In the genomic region with DNA sequence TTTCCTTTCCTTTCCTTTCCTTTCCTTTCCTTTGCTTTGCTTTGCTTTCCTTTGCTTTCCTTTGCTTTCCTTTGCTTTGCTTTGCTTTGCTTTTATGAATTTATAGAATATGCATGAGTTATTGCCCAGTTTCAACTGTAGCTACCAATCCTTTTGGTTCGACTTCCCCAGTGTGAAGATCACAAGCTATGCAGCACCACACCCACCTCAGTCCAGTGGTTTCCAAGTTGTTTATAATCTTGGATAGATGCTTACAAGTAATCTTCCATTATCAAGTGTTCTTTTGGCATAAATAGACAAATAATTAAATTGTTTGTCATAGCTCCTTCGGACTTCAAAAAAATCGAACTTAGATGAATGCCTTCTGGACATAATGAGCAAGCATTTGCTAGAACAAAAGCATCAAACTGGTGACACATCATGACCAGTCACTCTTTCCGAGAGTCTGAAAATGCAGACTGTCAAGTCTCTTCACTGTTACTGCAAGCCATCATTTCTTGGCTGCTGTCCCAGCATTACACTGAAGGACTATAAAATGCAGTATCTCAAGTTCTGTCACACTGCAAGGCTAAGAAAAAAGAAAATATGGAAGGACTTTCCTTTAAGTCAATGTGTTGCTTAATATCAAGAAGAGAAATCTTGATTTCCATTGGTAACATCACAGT, we compare ENCODE assay signal across 13 mouse cellular contexts.
A peak's percentile ranks its signal among the peaks of the same experiment; 100 is the strongest.
DNase-seq lines count a peak whose midpoint lies in the region; ATAC-seq and TF ChIP-seq lines count a peak whose summit lies in the region.
"Had no signal": no experiment of that assay in that cellular context is flagged by ENCODE, and none has a peak within 500 bp of the region (broad histone marks: within the 10 kb centered on the region; RNA-seq: fewer than 3 reads in every experiment).

No protein-coding gene starts in this region.

- H3K4me3 ChIP-seq in lung, postnatal 0 days (ENCODE audit: low read depth, low read length) = no peak overlapping the region
- no peak overlapping the region for H3K4me3 ChIP-seq in embryonic fibroblast, embryonic 13.5 days (ENCODE audit: insufficient read depth, low read length)
- H3K4me3 ChIP-seq in intestine, embryonic 16.5 days (ENCODE audit: low read length) = no peak overlapping the region
- H3K4me3 ChIP-seq: liver, embryonic 12.5 days; neural tube, embryonic 13.5 days had no signal

- DNase-seq in heart, postnatal 10 days = peak; percentile 2 to 4
- DNase-seq in heart, postnatal 4 days = no peak
- DNase-seq in lung, postnatal 10 days = peak; percentile 14
- no peak for DNase-seq in lung, postnatal 0 days (ENCODE audit: low spot score)
- DNase-seq in Patski (ENCODE audit: low read depth, low spot score) = peak; percentile 60
- no peak for DNase-seq in frontal cortex, postnatal 14 days (ENCODE audit: low spot score in 2 of 2)
- DNase-seq: heart, adult 18-20 months; heart, postnatal 36 days; kidney, adult 11 months had no signal

- TF ChIP-seq CTCF in lung, postnatal 0 days (IDR thresholded peaks at IDR 0.05) = no peak
- TF ChIP-seq CTCF in Patski (IDR thresholded peaks at IDR 0.05) = no peak
- no peak for TF ChIP-seq CTCF in embryonic fibroblast, embryonic 13.5 days (IDR thresholded peaks at IDR 0.05; ENCODE audit: borderline replicate concordance, insufficient read depth, low read length)

- intact Hi-C loops in heart, postnatal 10 days (cut with DNase I) = no loop called here

- H3K36me3 ChIP-seq in lung, postnatal 0 days (ENCODE audit: insufficient read depth, low read length) = no peaks in the 10 kb centered on the region
- no peaks in the 10 kb centered on the region for H3K36me3 ChIP-seq in intestine, embryonic 16.5 days (ENCODE audit: control insufficient read depth, insufficient read depth, low read length)
- H3K36me3 ChIP-seq: liver, embryonic 12.5 days; neural tube, embryonic 13.5 days had no signal

- 52% methylated on average over 4 of the region's 4 CpGs for whole genome bisulfite sequencing in lung, postnatal 0 days
- WGBS in intestine, embryonic 16.5 days = 66% methylated on average over 4 of the region's 4 CpGs

- no peak overlapping the region for H3K4me2 ChIP-seq in lung, postnatal 0 days (replicated peaks; ENCODE audit: low read depth, low read length)
- H3K4me2 ChIP-seq in intestine, embryonic 16.5 days (ENCODE audit: low read depth, low read length) = no peak overlapping the region
- H3K4me2 ChIP-seq: liver, embryonic 12.5 days; neural tube, embryonic 13.5 days had no signal

- H3K27me3 ChIP-seq in lung, postnatal 0 days (replicated peaks; ENCODE audit: insufficient read depth, low read length) = no peaks in the 10 kb centered on the region
- H3K27me3 ChIP-seq in Patski = no peaks in the 10 kb centered on the region
- H3K27me3 ChIP-seq in intestine, embryonic 16.5 days (replicated peaks; ENCODE audit: control insufficient read depth, insufficient read depth, low read length) = no peaks in the 10 kb centered on the region
- H3K27me3 ChIP-seq: liver, embryonic 12.5 days; neural tube, embryonic 13.5 days had no signal

- ATAC-seq in lung, postnatal 0 days = no peak
- ATAC-seq in Patski = no peak
- ATAC-seq in intestine, embryonic 16.5 days = no peak
- ATAC-seq: liver, embryonic 12.5 days had no signal

- H3K9me3 ChIP-seq in lung, postnatal 0 days (ENCODE audit: low read length) = no peaks in the 10 kb centered on the region
- H3K9me3 ChIP-seq in intestine, embryonic 16.5 days (ENCODE audit: control insufficient read depth, low read length) = no peaks in the 10 kb centered on the region
- H3K9me3 ChIP-seq: liver, embryonic 12.5 days; neural tube, embryonic 13.5 days had no signal

- in situ Hi-C loops in Patski (cut with MboI; ENCODE audit: low pct_unique_long_range_greater_than_20kb) = no loop called here

- POLR2A ChIA-PET in Patski (lab: Charles Lee) = no interaction called here

- H3K27ac ChIP-seq in lung, postnatal 0 days (ENCODE audit: low read length) = no peak overlapping the region
- H3K27ac ChIP-seq in embryonic fibroblast, embryonic 13.5 days (ENCODE audit: insufficient read depth, low read length) = peak overlapping the region; percentile 25; the same call in 1 of the 2 replicates
- no peak overlapping the region for H3K27ac ChIP-seq in intestine, embryonic 16.5 days (ENCODE audit: low read length)
- H3K27ac ChIP-seq: liver, embryonic 12.5 days; neural tube, embryonic 13.5 days had no signal

- no peak for TF ChIP-seq POLR2A in embryonic fibroblast, embryonic 13.5 days (IDR thresholded peaks at IDR 0.05; ENCODE audit: low read depth, low read length)

- CTCF ChIA-PET in Patski (lab: Charles Lee) = interaction anchor here (1.0 to 1.1 kb wide), 2 partner anchors 28 to 779 kb away, joined by 3 read pairs; no protein-coding TSS in a partner anchor

- no peak overlapping the region for H3K9ac ChIP-seq in lung, postnatal 0 days (replicated peaks; ENCODE audit: low read depth)
- no peak overlapping the region for H3K9ac ChIP-seq in intestine, embryonic 16.5 days (ENCODE audit: low read depth, low read length)
- H3K9ac ChIP-seq: liver, embryonic 12.5 days; neural tube, embryonic 13.5 days had no signal

- TF ChIP-seq EP300 in lung, postnatal 0 days (IDR thresholded peaks at IDR 0.05) = no peak

- H3K4me1 ChIP-seq in lung, postnatal 0 days (ENCODE audit: insufficient read depth, low read depth, low read length) = no peaks in the 10 kb centered on the region
- H3K4me1 ChIP-seq in embryonic fibroblast, embryonic 13.5 days (ENCODE audit: control insufficient read depth, insufficient read depth, low read length) = no peaks in the 10 kb centered on the region
- no peaks in the 10 kb centered on the region for H3K4me1 ChIP-seq in intestine, embryonic 16.5 days (ENCODE audit: control insufficient read depth, insufficient read depth, low read length)
- H3K4me1 ChIP-seq: liver, embryonic 12.5 days; neural tube, embryonic 13.5 days had no signal

Comparison
In these comparisons a context has a peak if more than half of its experiments do, and no peak if none do; other contexts are left out.
1. DNase-seq: peak in heart, postnatal 10 days (2 of 2), lung, postnatal 10 days (single experiment) and Patski (single experiment); none in heart, postnatal 4 days (single experiment), lung, postnatal 0 days (single experiment) and frontal cortex, postnatal 14 days (0 of 2).